Mouse (Mus musculus) E14TG2a.4 (cell line): ENCODE data around the gene Rbfox1.

Experiments
- CTCF ChIP-seq: conservative IDR thresholded peaks from 2 replicates; pipeline ENCODE4 v1.5.1; 2014; ENCODE audit warnings: low read length
- NANOG ChIP-seq: IDR thresholded peaks from 2 replicates; pipeline ENCODE4 v1.6.1; 2014; ENCODE audit warnings: borderline replicate concordance, low read length, mixed read lengths
- POU5F1 ChIP-seq: IDR thresholded peaks from 2 replicates; pipeline ENCODE4 v1.6.1; 2014; ENCODE audit warnings: low read length, borderline replicate concordance

DNA sequence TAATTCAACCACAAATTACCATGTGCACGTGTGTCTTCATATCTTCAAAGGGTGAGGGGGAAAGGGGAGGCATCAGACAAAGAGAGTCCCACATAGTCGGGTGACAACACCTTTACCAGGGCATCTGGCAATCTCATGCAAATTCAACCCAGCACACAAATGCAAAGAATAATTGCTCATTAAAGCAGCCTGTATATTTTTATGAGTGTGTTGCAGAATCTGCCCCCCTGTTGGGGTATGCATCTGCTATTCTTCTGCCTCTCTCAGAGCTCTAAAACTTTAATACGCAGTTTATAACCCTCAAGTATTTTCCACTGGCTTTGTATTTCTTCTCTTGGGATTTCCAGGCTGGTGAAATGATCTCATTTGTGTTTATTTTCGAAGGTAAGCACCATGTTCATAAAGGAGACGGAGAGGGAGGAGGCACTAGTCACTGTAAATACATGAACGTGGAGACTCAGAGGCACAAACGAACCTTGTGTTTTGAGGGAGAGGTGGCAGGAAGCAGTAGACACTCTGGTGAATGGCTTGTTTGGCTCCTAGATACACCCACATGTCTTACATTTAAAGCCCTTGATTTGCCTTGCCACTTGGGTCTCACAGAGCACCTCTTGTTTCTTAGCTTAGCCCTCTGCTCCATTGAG, 1462.5 kb downstream of the Rbfox1 start:
- TF ChIP-seq CTCF (no peak), POU5F1 (no peak), NANOG (no peak)
